Mouse (Mus musculus): ENCODE data around the gene Eng.

GRCm38 (mm10) chr2:32596725-32597124 is 49.7 kb upstream of the Eng start:
- no peak for TF ChIP-seq CTCF (IDR thresholded peaks at IDR 0.05; ENCODE audit: control insufficient read depth, insufficient read depth, low read length)
- no peak for TF ChIP-seq POLR2A (IDR thresholded peaks at IDR 0.05; ENCODE audit: borderline replicate concordance, control insufficient read depth, low read depth, low read length)
